Mouse (Mus musculus): ENCODE measurements around the gene Map4k5.

The Map4k5 gene

DNA sequence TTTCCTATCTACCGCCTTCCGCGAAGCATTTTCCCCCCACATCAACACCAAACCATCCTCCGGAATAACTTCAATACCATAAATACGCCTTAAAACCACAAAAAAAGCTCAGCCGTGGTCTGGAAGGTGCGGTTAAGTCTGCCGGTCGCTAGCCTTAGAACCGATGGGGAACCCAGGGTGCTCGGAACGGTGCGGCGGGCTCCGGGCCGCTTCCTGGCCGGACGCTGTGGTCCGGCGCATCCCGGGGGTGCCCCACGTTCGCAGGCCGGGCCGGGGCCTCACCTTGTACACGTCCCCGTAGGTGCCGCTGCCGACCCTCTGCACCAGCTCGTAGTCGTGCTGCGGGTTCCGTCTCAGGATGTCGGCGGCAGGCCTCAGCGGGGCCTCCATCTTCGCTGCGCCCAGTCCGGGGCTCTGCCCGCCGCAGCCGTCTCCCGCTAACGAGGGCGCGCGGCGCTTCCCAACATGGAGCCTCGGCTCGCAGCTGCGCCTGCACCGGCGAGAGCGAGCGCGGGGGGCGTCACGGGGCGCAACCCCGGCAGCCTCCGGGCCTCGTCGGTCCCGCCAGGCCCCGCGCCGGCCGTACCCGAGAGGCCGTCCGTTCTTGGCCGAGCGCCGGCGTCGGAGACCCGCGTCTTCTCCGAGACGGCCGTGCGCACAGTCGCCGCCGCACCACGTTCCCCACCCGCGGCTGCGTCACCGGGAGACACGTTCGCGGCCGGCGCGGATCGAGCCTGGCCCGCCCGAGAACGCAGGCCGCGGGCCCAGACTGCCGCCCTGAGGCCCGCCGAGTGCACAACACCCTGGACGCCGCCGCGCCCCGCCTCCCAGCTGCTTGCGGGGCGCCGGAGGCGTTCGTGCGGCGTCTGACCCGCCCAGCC lies at the start of gene Map4k5, which contains the start of gene Atl1:
Gene Map4k5 (minus strand): TSS at position 830 of the 881 bp plus-strand sequence.
Gene Atl1 (plus strand): TSS at position 244 of the 881 bp plus-strand sequence.
- in situ Hi-C loops (cut with MseI, MboI): loop anchor here (5.0 to 10.0 kb wide), 2 partner anchors 135 to 138 kb away; no protein-coding TSS in a partner anchor

DNA sequence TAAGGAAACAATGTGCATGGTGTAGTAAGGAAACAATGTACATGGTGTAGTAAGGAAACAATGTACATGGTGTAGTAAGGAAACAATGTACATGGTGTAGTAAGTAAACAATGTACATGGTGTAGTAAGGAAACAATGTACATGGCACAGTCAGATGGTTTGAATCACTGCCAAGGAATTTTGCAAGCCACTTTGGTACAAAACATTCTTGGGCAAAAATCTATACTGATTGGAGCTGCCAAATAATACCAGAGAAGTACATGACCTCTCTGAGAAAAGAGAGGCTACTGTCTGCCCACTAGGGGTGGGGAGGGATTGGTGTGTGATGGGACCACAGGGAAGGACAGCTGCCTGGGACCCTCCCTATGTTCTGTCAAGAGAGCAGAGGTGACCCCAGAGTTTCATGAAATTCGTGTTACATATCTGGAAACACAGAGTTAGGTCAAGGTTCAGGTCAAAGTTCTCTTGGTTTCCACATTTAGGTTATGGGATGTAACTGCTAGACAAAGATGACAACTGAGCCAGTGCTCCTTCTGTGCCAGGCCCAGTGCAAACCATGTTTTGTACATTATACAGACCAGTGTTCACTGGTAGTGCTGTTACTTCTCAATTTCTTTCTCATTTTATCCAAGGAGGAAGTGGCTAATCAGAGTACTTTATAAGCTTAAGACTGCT lies 48.8 kb upstream of the Map4k5 start:
- in situ Hi-C loops (cut with MseI, MboI): no loop called here

DNA sequence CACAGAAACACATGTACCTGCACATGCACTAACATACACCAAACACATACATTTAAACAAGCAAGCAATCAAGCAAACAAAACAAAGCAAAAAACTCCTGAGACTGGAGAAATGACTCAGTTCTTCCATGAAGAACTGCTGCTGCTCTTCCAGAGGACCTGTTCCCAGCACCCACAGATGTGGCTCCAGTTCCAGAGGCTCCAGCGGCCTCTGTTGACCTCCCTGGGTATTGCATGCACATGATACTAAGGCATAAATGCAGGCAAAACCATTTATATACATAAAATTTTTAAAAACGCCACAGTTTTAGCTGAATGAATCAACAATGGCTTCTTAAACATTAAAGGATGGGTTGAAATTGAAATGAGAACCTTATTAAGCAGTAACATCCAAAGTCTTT lies 46.3 kb upstream of the Map4k5 start:
- in situ Hi-C loops (cut with MseI, MboI): no loop called here

DNA sequence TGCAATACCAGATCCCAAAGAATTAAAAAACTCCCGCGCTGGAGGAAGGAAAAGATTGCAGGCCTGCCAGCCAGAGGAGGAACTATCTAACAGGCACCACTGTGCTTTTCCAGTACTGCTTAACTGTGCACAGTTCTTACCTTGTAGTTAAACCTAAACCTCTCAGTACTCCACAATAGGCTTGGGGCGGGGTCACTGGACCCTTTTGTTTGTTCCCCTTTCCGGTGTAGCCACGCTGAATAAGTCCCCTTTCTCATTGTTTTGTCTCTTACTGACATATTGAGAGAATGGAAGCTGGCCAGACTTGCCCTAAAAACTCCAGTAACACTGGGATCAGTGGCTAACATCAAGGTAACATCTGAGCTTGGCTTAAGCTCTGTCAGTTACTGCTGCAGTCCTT lies 44.7 kb upstream of the Map4k5 start:
- in situ Hi-C loops (cut with MseI, MboI): no loop called here

DNA sequence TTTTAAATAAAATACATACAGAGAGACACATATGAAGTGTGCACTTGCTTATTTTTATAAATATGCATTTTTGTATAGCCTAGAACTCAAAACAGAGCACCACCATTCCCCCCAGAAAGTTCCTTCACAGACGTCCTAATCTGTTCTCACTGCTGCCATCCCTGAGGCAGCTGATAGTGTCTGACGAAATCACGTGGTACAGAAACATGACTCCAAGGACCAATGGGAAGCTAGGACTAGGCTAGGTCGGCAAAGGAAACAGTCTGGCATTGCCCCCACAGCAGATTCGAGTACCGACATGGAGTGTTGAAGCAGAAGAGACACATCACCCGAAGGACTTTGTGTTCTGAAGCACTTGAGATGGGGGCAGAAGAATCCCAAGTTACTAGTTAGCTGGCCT lies 33.7 kb upstream of the Map4k5 start:
- in situ Hi-C loops (cut with MseI, MboI): no loop called here

DNA sequence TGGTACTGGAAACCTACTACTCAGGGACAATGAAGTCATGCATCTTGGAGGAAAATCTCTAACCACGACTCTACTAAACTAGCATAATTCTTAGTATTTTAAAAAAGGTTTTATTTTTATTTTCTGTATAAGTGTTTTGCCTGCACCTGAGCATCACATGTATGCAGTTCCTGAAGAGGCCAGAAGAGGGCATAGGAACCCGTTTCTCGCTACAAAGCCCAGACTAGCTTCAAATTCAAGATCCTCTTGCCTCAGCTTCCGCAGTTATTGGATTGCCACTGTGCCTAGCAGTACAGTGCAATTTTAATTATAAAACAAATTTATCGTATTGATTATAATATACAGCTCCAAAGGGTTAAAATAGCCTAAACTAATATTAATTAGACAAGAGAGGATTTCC lies 31.0 kb upstream of the Map4k5 start:
- in situ Hi-C loops (cut with MseI, MboI): no loop called here

GRCm38 (mm10) chr12:69923603-69924002 lies 30.6 kb upstream of the Map4k5 start:
- in situ Hi-C loops (cut with MseI, MboI): no loop called here

DNA sequence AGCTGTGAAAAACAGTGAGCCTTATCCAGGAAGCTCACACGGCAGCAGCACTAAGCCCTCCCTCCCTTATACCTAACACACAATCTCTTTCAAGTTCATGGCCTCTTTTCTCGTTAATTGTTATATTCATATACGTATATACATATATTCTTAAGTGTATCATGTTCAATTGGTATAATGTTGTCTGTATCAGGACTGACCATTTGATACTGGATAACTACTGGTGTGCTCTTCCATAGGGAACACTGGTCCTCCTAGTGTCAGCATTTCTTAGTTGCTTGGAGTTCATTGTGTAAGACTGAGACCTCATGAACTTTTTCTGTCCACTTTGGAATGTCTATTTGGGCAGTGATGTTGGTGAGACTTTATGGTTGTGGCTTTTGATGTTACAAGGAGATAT lies 30.1 kb upstream of the Map4k5 start:
- in situ Hi-C loops (cut with MseI, MboI): no loop called here

DNA sequence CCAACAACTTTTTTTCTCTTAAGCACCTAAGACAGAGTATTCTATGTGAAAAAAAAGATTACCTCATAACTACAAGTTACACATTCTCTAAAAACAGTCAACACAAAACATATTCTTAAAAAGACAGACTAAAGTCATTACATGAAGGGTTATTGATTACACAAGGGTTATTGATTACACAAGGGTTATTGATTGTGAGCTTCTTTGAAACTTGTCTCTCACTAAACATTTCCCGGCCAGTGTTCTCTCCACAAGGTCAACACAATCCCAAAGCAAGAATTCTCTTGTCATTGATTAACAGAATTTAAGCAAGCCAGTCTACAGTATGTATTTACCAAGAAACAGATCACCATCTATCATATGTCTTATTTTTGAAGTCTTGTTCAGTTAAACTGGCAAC lies 29.1 kb upstream of the Map4k5 start:
- in situ Hi-C loops (cut with MseI, MboI): no loop called here

DNA sequence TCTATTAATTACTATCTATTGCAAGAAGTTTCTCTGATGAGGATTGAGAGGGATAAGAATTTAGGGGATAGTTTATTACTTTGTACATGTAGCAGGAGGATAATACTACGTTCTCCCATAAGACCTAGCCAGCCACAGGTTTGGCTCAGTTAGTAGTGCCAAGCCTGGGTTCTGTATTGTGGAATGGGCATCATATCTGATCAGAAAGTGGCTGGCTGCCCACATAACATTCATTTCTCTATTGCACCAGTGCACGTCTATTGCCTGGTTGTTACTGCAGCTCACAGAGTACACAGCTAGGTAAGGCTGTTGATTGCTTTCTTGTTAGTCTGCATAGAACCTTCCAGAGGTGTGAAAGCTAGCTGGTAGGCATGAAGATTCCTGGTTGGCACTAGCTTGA lies 24.9 kb upstream of the Map4k5 start:
- in situ Hi-C loops (cut with MseI, MboI): no loop called here

- in situ Hi-C loops (cut with MseI, MboI): no loop called here
Observed at GRCm38 (mm10) chr12:69912737-69913136, 19.7 kb upstream of the Map4k5 start.

DNA sequence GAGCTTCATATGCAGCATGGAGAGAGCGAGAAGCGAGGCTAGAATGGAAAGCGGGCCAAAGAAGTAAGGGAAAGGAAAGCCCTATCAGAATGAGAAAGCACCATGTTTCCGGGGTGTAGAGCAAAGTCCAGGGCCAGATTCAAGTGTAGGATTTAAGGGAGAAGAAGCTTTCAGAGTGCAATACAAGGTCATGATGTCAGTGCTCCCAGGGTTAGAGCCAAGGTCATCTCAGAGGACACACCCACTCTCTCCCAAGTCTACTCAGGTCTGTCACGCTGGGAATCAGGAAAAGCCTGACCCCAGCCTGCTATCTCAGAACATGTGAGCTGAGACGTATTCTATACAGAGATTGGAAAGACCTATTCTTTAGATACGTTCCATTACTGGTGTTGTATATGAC lies 18.9 kb upstream of the Map4k5 start:
- in situ Hi-C loops (cut with MseI, MboI): no loop called here

DNA sequence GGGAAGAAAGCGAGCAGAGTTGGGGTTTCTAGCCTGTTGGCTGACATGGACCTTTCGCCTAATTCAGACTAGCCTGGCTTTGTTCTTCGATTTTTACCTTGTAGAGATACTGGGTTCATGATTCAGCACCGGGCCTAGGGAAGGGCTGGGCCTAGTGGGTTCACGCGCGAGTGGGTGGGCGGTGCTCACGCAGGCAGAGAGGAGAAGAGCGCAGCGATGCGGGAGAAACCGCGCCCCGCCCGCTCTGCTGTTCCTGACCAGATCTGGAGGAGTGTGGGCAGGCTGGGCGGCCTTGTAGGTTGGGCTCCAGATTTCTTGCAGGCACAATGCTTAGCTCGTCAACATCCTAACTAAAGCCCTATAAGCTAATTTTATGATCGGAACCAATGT lies 15.5 kb upstream of the Map4k5 start:
- in situ Hi-C loops (cut with MseI, MboI): no loop called here

DNA sequence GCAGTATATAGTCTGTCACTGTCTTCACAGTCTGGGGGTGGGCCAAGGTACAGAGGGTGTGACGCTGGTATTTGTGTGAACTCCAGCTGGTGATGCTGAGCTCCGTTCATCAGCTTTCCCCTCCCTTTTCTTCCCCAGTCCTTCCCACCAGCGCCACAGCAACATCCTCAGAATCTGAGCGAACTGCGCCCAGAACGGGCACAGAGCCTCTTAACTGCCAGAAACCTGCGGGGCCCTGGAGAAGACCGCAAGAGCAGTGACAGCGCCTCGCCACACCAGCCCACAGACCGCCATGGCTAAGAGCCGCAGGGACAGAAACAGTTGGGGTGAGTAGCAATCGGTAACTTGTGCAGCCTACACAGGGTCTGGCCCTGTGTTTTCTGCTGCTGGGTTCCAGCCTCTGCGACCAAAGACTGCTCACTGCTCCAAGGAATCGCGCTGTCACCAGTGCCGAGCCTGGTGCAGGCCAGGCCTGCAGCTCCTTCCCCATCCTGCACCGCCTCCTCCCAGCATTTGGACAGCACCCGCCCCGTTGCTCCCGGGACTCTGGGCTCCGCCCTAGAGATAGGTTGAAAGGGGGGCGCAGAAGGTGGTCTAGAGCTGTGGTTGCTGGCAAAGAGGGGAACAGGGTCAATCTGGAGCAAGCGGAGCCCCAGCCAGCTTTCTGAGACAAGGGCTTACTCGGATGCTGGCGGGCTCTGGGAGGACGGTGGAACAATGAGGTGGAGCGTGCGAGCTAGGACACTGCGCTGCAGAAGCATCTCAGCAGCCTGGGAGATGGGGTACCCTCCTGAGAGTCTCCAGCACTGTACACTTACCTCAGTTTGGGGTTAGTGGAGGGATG lies 14.9 kb upstream of the Map4k5 start:
- in situ Hi-C loops (cut with MseI, MboI): no loop called here

DNA sequence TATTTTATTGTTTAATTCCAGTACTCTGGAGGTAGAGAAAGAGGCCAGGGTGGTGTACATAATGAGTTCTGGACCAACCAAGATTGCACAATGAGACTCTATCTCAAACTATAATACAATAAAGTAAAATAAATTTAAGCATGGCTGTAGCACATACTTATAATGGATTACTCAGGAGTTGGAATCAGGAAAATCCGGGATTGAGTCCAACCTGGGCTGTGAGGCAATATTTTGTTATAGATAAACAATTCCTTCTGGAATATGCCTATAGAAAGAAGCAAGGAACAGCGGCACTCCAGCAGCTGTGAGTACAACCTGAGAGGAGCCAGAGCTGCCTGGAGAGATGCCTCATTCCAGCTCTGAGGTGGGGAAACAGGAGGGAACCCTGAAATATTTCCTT lies 12.0 kb upstream of the Map4k5 start:
- in situ Hi-C loops (cut with MseI, MboI): no loop called here

DNA sequence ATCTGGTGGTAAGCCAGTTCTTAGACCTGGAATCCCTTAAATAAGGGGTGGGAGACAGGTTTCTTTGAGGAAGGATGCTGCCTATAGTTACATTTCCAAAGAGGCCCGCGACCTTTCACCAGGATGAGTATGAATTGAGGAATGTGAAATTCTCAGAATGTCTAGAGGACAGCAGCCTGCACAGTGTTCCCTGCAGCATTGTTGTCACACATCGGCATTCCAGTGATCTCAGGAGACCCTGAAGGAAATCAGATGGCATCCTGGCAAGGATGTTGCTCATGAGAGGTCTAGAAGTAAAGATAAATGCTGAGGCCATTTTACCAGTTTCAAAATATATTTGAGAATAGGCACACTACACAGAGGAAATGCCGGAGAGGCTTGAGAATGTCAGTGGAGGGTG lies 5.1 kb upstream of the Map4k5 start:
- in situ Hi-C loops (cut with MseI, MboI): loop anchor here in 1 of 2 experiments (10.0 kb wide), 1 partner anchor 143 kb away; no protein-coding TSS in a partner anchor

DNA sequence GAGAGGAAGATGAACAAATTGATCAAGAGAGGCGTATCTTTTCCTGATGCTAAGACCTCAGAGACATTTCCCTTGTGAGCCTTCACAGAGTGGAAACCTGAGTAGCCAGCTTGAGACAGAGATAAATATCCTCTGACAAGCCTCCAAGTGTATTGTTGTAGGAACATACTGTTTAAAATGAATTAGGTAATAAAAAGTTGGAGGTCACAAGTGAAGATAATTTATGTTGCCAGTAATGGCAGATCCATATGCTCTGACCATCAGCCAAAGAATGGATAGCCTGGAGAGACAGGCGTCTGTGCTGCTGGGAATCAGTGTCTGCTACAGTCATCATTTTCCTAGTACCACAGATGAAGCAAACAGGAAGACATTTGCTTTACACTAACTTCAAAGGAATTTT lies 2.0 kb upstream of the Map4k5 start:
- in situ Hi-C loops (cut with MseI, MboI): loop anchor here in 1 of 2 experiments (10.0 kb wide), 1 partner anchor 140 kb away; no protein-coding TSS in a partner anchor

- in situ Hi-C loops (cut with MseI, MboI): loop anchor here (5.0 to 10.0 kb wide), 2 partner anchors 137 to 139 kb away; no protein-coding TSS in a partner anchor
Observed at GRCm38 (mm10) chr12:69893927-69894326, 927 bp upstream of the Map4k5 start.

GRCm38 (mm10) chr12:69891721-69892120 lies 1.3 kb downstream of the Map4k5 start:
- in situ Hi-C loops (cut with MseI, MboI): loop anchor here (5.0 to 10.0 kb wide), 2 partner anchors 134 to 137 kb away; no protein-coding TSS in a partner anchor

DNA sequence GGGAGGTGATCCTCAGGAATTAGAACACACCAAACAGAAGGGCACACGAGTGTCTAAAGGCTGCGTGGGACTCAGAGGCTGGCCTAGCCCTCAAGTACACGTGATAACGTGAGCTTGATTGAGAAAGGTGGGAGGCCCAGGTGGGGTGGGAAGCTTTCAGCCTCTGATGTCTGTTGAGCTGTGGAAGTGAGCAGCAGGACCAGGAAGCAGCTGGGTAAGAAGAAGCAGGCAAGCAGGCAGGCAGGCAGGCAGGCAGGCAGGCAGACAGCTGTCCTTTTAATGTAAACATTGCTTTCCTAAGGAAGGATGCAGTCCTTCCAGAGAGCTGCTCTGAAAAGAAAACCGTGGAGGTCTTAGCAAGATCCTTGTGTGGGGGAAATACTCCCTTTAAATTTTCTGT lies 2.5 kb downstream of the Map4k5 start:
- in situ Hi-C loops (cut with MseI, MboI): loop anchor here (5.0 to 10.0 kb wide), 2 partner anchors 133 to 136 kb away; no protein-coding TSS in a partner anchor

DNA sequence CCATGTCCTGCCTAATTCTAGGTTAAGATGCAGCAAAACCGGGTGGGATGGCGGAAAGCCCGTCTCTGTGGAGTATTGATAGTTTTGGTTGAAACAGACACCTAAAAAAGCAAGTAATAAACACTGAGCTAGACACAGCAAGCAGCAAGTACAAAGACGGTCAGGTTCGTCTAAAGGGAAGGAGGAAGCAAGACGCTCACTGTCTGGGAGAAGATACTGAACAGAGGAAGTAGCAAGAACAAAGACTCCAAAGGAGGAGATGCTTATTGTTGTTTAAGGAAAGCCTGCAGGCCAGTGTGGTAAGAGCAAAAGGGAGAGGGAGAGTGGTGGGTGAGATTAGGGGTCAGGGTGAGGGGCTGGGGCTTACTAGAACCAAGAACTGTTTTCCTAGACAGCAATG lies 2.9 kb downstream of the Map4k5 start:
- in situ Hi-C loops (cut with MseI, MboI): loop anchor here (5.0 to 10.0 kb wide), 2 partner anchors 133 to 135 kb away; no protein-coding TSS in a partner anchor

Data from mouse trophoblast stem cell (cell line).